Mouse (Mus musculus) lung, embryonic 16.5 days (tissue): ENCODE measurements around the gene Wnt10a. TPM values are rescaled to one million over a fixed set of nuclear protein-coding genes. Genes with fewer than 3 reads are reported as not detected.
A peak's percentile ranks its signal among the peaks of the same experiment; 100 is the strongest.

Experiments
- ATAC-seq: fragments of 200-750 bp; cut with Nextera tagmentation; 2 replicates; pipeline ENCODE4 v1.8.0; 2017; ENCODE audit warnings: low read depth, mild to moderate bottlenecking, moderate library complexity
- H3K27ac ChIP-seq: fragments of 300-500 bp; sonication (generic); 2 replicates; pipeline ENCODE4 v1.5.1; 2014; ENCODE audit warnings: mild to moderate bottlenecking, control low read depth, low read length
- H3K27me3 ChIP-seq: fragments of 300-500 bp; sonication (generic); 2 replicates; pipeline ENCODE4 v1.6.1; 2014; ENCODE audit warnings: low read depth, low read length, mixed read lengths; ENCODE audit not compliant: control insufficient read depth, insufficient read depth
- H3K36me3 ChIP-seq: fragments of 300-500 bp; sonication (generic); 2 replicates; pipeline ENCODE4 v1.6.1; 2014; ENCODE audit warnings: low read length; ENCODE audit not compliant: control insufficient read depth, insufficient read depth
- H3K4me1 ChIP-seq: fragments of 300-500 bp; sonication (generic); replicated peaks from 2 replicates; pipeline ENCODE4 v1.6.1; 2014; ENCODE audit warnings: low read length, mixed read lengths; ENCODE audit not compliant: control insufficient read depth, insufficient read depth
- H3K4me2 ChIP-seq: fragments of 300-500 bp; sonication (generic); 2 replicates; pipeline ENCODE4 v1.6.1; 2014; ENCODE audit warnings: low read depth, low read length, control low read depth
- H3K4me3 ChIP-seq: fragments of 300-500 bp; sonication (generic); 2 replicates; pipeline ENCODE4 v1.5.1; 2014; ENCODE audit warnings: mild to moderate bottlenecking, low read length, control low read depth
- H3K9ac ChIP-seq: fragments of 300-500 bp; sonication (generic); 2 replicates; pipeline ENCODE4 v1.6.1; 2014; ENCODE audit warnings: low read length, control low read depth
- H3K9me3 ChIP-seq: fragments of 300-500 bp; sonication (generic); 2 replicates; pipeline ENCODE4 v1.6.1; 2016; ENCODE audit warnings: low read length; ENCODE audit not compliant: control insufficient read depth
- WGBS: fragments of 180-500 bp; shearing (Covaris S2); extraction: QIAGEN DNeasy Blood & Tissue Kit; methylation state at CpG from one replicate; pipeline ENCODE4 v1.1.7; 2014; 5-methylcytosine and 5-hydroxymethylcytosine counted together
- polyA plus RNA-seq: library from polyadenylated mRNA; unstranded; fragments of >200 nt; fragmentation: Nextera tagmentation; extraction: Ambion mirVana; gene quantifications from 2 replicates; pipeline ENCODE4 v1.2.1, GENCODE M21; 2015

Wnt10a gene
- polyA plus RNA-seq, 1 experiment from 2014 or later: 0.10 TPM

DNA sequence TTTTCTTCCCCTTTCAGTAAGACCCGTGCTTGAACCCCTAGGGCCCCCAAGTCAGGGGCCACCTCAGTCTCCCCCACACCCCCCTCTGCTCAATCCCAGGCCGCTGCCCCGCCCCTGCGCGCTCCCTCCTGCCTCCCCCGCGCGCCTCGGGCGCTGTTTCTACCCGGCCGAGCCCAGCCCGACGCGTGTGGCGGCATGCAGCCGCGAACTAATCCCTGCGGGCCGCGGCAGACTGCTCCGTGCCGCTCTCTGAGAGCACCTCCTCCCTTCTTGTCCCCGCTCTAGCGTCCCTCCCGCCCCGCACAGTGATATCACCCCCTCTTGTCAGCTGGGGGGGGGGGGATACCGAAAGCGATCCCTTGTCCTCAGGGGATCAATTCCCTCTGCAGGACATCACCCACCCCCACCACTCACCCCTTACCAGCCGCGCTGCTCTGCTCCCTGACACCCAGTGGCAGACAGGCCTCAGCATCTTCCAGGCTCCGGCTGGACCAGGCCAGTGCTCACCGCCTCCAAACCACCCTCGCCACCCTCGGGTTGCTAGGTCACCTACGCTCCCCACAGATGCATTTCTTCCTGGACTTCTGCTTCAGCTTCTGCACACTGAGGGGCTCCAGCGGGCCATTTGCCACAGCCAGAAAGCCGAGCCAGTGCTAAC, 3.3 kb downstream of the Wnt10a start:
- ATAC-seq: peak; percentile 21; the same call in 1 of the 2 replicates

DNA sequence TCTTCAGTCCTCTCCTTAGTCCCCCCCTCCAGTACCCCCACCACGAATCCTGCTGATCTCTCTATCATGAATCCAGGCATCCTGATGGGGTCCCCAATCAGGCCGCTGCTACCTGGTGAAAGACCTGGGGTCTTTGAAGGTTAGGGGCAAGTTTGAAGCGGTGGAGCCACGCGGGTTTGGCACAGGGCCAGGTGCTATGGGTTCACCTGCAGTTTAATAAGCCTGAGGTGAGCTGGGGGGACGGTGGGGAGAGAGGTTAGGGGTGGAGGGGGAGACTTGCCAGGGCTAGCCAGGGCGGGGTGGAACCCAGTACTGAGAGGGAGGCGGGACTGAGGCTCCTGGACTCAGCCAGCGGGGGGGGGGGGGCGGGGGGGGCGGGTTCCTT, 3.8 kb downstream of the Wnt10a start:
- no peaks in the 10 kb centered on the region for H3K9me3 ChIP-seq
- H3K4me3 ChIP-seq: no peak overlapping the region
- H3K4me2 ChIP-seq: no peak overlapping the region
- peaks cover 10% of the 10 kb centered on the region for H3K4me1 ChIP-seq
- no peak for ATAC-seq
- peaks cover 84% of the 10 kb centered on the region for H3K27me3 ChIP-seq
- WGBS: 0% methylated on average over 6 of the region's 11 CpGs
- H3K9ac ChIP-seq: no peak overlapping the region
- H3K27ac ChIP-seq: no peak overlapping the region
- H3K36me3 ChIP-seq: no peaks in the 10 kb centered on the region

More for the DNA sequence above, 3.3 kb downstream of the Wnt10a start:
- Histone ChIP-seq H3K36me3 (no peaks in the 10 kb centered on the region), H3K4me3 (peak overlapping the region; percentile 23), H3K9ac (no peak overlapping the region), H3K9me3 (no peaks in the 10 kb centered on the region), H3K27me3 (peaks cover 85% of the 10 kb centered on the region), H3K27ac (no peak overlapping the region), H3K4me2 (peak overlapping the region; percentile 38), H3K4me1 (peaks cover 10% of the 10 kb centered on the region)
- WGBS: under 1% methylated on average over 32 of the region's 38 CpGs

DNA sequence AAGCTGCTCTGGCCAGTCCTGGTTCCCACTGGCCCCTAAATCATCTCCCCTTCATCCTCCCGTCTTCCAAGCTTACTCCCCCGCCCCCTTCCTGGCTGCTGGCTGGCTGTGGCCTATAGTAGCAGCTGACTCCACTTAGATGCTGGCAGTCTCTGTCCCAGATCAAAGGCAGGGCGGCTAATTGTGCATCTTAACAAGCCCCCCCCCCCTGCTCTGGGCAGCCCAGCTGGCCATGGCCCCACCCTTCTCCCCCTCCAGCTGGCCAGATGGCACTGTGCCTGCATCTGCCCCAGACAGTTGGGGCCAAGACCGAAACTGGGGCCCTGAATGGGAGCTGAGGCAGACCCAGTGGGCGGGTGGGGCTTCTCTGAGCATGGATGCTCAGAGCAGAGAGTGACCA, 6.1 kb downstream of the Wnt10a start:
- no peak overlapping the region for H3K4me3 ChIP-seq
- no peaks in the 10 kb centered on the region for H3K9me3 ChIP-seq
- peaks cover 82% of the 10 kb centered on the region for H3K27me3 ChIP-seq
- H3K4me2 ChIP-seq: no peak overlapping the region
- H3K4me1 ChIP-seq: peaks cover 10% of the 10 kb centered on the region
- WGBS: 13% methylated on average over 5 of the region's 5 CpGs
- H3K27ac ChIP-seq: no peak overlapping the region
- H3K36me3 ChIP-seq: no peaks in the 10 kb centered on the region
- no peak overlapping the region for H3K9ac ChIP-seq
- peak; percentile 68 for ATAC-seq

DNA sequence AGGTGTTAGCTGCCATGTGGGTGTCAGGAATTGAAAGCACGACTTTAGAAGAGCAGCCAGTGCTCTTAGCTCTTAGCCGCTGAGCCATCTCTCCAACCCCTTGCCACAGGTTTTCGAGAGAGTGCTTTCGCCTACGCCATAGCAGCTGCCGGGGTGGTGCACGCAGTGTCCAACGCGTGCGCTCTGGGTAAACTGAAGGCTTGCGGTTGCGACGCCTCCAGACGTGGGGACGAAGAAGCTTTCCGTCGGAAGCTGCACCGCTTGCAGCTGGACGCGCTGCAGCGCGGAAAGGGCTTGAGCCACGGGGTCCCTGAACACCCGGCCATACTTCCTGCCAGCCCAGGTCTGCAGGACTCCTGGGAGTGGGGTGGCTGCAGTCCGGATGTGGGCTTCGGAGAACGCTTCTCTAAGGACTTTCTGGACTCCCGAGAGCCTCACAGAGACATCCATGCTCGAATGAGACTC, 9.1 kb downstream of the Wnt10a start:
- WGBS: under 1% methylated on average over 29 of the region's 29 CpGs
- H3K9ac ChIP-seq: no peak overlapping the region

DNA sequence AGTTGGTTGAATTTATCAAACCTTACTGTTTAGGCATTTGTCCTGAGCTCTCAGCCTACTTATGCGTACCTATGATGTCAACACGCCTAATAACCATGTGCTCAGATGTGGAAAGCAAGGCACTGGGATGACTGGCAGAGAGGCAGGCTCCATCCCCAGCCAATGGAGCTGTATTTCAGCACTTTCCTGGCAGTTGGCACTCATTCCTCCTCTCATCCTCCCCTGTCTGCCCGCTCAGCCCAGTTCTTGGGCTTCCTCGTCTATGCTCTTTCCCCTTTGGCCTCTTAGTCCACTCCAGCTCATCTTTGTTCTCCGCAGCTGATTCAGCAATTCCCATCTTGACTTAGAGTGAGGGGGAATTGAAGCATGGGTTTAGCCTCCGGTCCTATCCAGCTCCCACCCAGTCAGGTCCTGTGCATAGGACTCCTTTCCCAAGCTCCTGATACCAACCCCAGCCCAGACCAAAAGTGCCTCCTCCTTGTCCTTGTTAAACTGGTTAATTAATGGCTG, 10.4 kb downstream of the Wnt10a start:
- H3K9me3 ChIP-seq: no peaks in the 10 kb centered on the region
- no peaks in the 10 kb centered on the region for H3K36me3 ChIP-seq
- peaks cover 84% of the 10 kb centered on the region for H3K27me3 ChIP-seq
- WGBS: 17% methylated on average over 6 of the region's 6 CpGs
- H3K4me3 ChIP-seq: no peak overlapping the region
- peaks cover 23% of the 10 kb centered on the region for H3K4me1 ChIP-seq
- no peak overlapping the region for H3K4me2 ChIP-seq
- no peak for ATAC-seq
- no peak overlapping the region for H3K9ac ChIP-seq
- H3K27ac ChIP-seq: no peak overlapping the region

More for the DNA sequence above, 9.1 kb downstream of the Wnt10a start:
- Histone ChIP-seq H3K4me2 (peak overlapping the region; percentile 44), H3K27ac (no peak overlapping the region), H3K4me3 (peak overlapping the region; percentile 22), H3K4me1 (peaks cover 18% of the 10 kb centered on the region), H3K9me3 (no peaks in the 10 kb centered on the region), H3K27me3 (peaks cover 83% of the 10 kb centered on the region), H3K36me3 (no peaks in the 10 kb centered on the region)
- ATAC-seq: no peak

DNA sequence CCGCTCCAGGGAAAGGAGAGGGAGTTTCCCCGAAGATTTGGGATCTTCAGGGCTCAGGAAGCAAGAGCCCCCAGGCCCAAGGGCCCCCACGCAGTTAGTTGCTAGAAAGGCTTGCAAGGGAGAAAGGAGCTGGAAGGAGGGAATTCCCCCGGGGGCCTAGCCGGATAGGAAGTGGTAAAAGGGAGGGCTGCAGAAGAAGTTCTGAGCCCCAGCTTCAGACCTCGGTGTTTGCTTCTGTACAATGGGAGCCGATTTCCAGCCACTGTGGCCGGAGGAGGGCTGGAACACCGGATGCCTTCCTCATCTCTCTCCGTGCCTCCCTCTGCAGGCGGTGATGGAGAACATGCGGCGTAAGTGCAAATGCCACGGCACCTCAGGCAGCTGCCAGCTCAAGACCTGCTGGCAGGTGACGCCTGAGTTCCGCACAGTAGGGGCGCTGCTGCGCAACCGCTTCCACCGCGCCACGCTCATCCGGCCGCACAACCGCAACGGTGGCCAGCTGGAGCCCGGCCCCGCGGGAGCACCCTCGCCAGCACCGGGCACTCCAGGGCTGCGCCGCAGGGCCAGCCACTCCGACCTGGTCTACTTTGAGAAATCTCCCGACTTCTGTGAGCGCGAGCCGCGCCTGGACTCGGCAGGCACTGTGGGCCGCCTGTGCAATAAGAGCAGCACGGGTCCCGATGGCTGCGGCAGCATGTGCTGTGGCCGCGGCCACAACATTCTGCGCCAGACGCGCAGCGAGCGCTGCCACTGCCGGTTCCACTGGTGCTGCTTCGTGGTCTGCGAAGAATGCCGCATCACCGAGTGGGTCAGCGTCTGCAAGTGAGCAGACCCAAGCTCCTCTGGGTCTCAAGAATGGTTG, 11.7 kb downstream of the Wnt10a start:
- ATAC-seq: peak; percentile 71
- H3K27ac ChIP-seq: no peak overlapping the region
- H3K9me3 ChIP-seq: no peaks in the 10 kb centered on the region
- H3K36me3 ChIP-seq: no peaks in the 10 kb centered on the region
- H3K4me3 ChIP-seq: peak overlapping the region; percentile 50
- peak overlapping the region; percentile 51 for H3K9ac ChIP-seq
- WGBS: under 1% methylated on average over 57 of the region's 57 CpGs
- peaks cover 93% of the 10 kb centered on the region for H3K27me3 ChIP-seq
- peaks cover 37% of the 10 kb centered on the region for H3K4me1 ChIP-seq
- peak overlapping the region; percentile 85 for H3K4me2 ChIP-seq

DNA sequence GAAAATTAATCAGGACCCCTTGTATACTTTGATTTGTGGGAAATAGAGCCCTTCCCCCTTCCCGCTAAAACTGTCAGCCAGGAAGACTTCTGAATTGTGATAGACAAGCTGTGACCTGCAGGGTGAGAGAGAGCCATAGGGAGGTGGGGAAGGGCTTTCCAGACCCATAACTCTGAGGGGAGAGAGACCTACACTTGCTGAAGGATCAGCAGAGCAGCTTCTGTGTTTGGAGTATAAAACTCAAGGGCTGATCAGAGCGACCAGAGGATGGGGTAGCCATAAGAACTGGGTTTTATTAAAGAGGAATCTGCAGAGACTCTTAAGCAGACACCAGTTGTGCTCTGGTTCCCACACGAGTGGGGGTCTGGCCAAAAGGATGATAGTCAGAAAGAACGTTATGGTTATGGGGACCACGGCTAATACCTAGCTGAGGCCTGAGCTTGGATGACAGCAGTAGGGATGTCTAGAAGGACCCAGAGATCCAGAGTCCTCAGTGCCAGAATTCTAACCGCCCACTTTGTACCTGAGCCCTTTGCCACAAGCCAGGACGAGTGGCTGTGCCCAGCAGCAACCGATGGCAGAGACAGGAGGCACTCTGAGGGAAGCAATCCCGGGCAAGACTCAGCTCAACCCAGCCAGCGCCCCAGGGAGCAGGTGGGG, 13.0 kb downstream of the Wnt10a start:
- no peak overlapping the region for H3K9ac ChIP-seq
- H3K4me3 ChIP-seq: no peak overlapping the region
- H3K4me2 ChIP-seq: no peak overlapping the region
- WGBS: 7% methylated on average over 10 of the region's 10 CpGs
- no peak for ATAC-seq
- no peaks in the 10 kb centered on the region for H3K9me3 ChIP-seq
- H3K4me1 ChIP-seq: peaks cover 42% of the 10 kb centered on the region
- no peaks in the 10 kb centered on the region for H3K36me3 ChIP-seq
- H3K27ac ChIP-seq: no peak overlapping the region
- peaks cover 93% of the 10 kb centered on the region for H3K27me3 ChIP-seq

DNA sequence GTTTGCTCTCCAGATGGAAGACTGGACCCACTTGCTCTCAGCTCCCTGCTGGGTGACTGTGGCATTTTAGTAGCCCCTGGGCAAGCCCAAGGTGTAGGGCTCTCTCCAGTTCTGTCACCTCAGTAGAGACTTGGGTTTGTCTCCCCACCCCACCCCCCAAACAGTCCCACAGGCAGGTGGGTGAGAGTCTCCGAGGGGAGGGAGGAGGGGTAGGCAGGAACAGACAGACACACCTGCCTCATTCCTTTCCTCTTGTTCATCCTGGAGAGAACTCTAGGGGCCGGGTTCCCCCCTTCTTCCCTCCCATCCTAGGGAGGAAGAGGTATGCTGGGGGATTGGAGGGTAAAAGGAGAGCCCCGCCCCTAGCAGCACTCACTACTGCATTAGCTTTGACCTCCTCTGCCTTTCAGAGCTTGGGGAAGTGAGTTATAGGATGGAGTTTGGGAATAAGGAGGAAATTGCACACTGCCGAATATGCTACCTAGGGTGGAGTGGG, 14.1 kb downstream of the Wnt10a start:
- no peak overlapping the region for H3K27ac ChIP-seq
- H3K9ac ChIP-seq: no peak overlapping the region
- H3K4me3 ChIP-seq: no peak overlapping the region
- no peak overlapping the region for H3K4me2 ChIP-seq
- H3K4me1 ChIP-seq: peaks cover 40% of the 10 kb centered on the region
- no peaks in the 10 kb centered on the region for H3K36me3 ChIP-seq
- H3K27me3 ChIP-seq: peaks cover 89% of the 10 kb centered on the region
- H3K9me3 ChIP-seq: no peaks in the 10 kb centered on the region
- 14% methylated on average over 4 of the region's 4 CpGs for WGBS
- ATAC-seq: no peak

DNA sequence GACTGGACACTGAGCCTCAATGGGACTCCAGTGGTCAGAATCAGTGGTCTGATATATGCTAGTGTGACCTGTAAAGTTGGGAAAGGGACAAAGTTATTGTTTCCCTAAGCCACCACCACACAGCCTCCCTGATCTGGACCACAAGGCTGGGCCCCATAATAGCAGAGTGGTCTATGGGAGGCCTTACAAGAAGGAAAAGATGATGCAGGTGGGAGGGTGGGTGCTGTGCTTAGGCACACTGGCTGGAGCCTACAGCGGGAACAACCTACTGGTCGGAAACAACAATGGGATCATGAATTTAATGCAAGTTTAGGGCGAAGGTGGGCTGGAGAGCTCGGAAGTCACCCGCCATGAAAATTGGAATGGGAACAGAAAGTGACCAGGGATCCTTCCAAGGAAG, 14.5 kb downstream of the Wnt10a start:
- Histone ChIP-seq H3K4me3 (no peak overlapping the region), H3K27me3 (peaks cover 84% of the 10 kb centered on the region), H3K9me3 (no peaks in the 10 kb centered on the region), H3K36me3 (no peaks in the 10 kb centered on the region), H3K27ac (no peak overlapping the region), H3K4me1 (peaks cover 36% of the 10 kb centered on the region), H3K4me2 (no peak overlapping the region), H3K9ac (no peak overlapping the region)
- no peak for ATAC-seq
- WGBS: 20% methylated on average over 5 of the region's 5 CpGs
